In the genomic region with DNA sequence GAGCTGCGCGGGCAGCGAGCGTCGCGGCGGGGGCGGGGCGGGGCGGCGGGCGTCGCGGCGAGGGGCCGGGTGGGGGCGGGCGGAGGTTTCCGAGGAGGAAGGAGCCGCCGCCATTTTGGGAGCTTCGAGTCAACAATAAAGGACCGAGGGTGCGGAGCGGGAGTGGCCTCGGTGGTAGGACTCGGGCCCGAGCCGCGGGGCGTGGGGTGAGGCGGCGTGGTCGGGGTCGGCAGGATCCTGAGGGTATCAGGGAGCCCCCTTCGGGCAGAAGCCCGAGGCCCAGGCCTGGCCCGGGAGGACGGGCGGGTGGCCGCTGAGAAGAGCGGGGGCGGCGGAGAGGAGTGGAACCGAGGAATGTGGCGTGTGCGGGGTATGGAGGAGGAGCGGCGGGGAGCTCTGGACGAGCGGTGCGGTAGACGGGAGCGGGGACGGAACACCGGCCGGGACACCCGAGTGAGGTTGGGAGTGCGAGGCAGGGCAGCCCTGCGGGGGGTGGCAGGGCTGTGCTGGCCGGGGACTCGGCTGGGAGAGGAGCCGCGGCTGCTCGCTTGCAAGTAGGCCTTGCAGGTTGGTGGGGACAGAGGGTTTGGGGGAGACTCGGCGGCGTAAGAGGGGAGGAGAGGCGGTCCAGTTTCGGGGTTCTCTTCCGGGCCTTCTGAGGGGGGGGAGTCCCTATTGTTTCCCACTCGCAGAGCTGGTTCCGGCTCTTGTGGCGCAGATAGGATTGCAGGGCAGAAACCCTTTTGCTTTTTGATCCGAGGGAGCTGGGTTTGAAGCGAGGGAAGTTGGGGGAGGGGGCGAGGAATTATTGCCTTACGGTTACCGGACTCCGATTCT, we compare ENCODE assay signal across 8 mouse cellular contexts. TPM values are rescaled to one million over a fixed set of nuclear protein-coding genes. Genes with fewer than 3 reads are reported as not detected.
DNase-seq lines count a peak whose midpoint lies in the region; ATAC-seq lines count a peak whose summit lies in the region.

A gene (plus strand): TSS at position 114 of the 837 bp plus-strand sequence.

- H3K4me1 ChIP-seq in hindbrain, embryonic 15.5 days (replicated peaks) = peaks cover 46% of the 10 kb centered on the region

- H3K9me3 ChIP-seq in hindbrain, embryonic 15.5 days = no peaks in the 10 kb centered on the region

- H3K36me3 ChIP-seq in hindbrain, embryonic 15.5 days = peaks cover 19% of the 10 kb centered on the region

- H3K27ac ChIP-seq in hindbrain, embryonic 15.5 days (replicated peaks) = peak within 1 kb of the TSS; percentile 100

- H3K27me3 ChIP-seq in hindbrain, embryonic 15.5 days = no peaks in the 10 kb centered on the region

- under 1% methylated on average over 62 of the region's 80 CpGs for WGBS in hindbrain, embryonic 15.5 days

- H3K9ac ChIP-seq in hindbrain, embryonic 15.5 days = peak within 1 kb of the TSS; percentile 100

- peak; percentile 79 for ATAC-seq in hindbrain, embryonic 15.5 days (ENCODE audit: low FRiP score, low read depth)

- peak within 1 kb of the TSS; percentile 95 for H3K4me2 ChIP-seq in hindbrain, embryonic 15.5 days

- DNase-seq in T-cell, adult 2 months (ENCODE audit: low spot score) = peak; percentile 78
- DNase-seq in cerebellum, postnatal 36 days = peak; percentile 77 to 79
- peak; percentile 68 for DNase-seq in gastrocnemius, adult 18-20 months (ENCODE audit: low spot score)
- peak; percentile 48 for DNase-seq in left cerebral cortex, adult 11 months (ENCODE audit: low spot score)
- peak; percentile 84 to 85 for DNase-seq in lung, postnatal 4 days
- peak; percentile 27 for DNase-seq in retina, postnatal 7 days (ENCODE audit: low read depth, low spot score)
- peak; percentile 82 for DNase-seq in urinary bladder, adult 2 months (ENCODE audit: low spot score)

- H3K4me3 ChIP-seq in hindbrain, embryonic 15.5 days = peak within 1 kb of the TSS; percentile 100

RNA-seq across cellular contexts. Expression of the gene that starts here (rescaled TPM):
- total RNA-seq in gastrocnemius, adult 18-20 months (2021) = 10 to 100 TPM; 68.4 to 69.8 TPM
- polyA plus RNA-seq in hindbrain, embryonic 15.5 days (2015; fragmentation: Nextera tagmentation; extraction: Ambion mirVana) = 13.6 and 18.5 TPM in 2 replicates
- polyA plus RNA-seq in urinary bladder, adult 2 months (2012; rRNA removed) = 28.2 and 47.5 TPM in 2 replicates

Comparison
In these comparisons a context has a peak if more than half of its experiments do, and no peak if none do; other contexts are left out.
1. Peak in every context shown above with its lines: DNase-seq, ATAC-seq, H3K4me3 ChIP-seq and H3K27ac ChIP-seq.
2. DNase-seq: peak in every context shown above with its lines; median percentile 84 in lung, postnatal 4 days; 82 in urinary bladder, adult 2 months; 78 in T-cell, adult 2 months; 78 in cerebellum, postnatal 36 days; 68 in gastrocnemius, adult 18-20 months; 48 in left cerebral cortex, adult 11 months; 27 in retina, postnatal 7 days.